Mouse (Mus musculus): Measurements from ENCODE around the gene Larp1b. TPM values are rescaled to one million over a fixed set of nuclear protein-coding genes. Genes with fewer than 3 reads are reported as not detected.

Larp1b gene
- polyA plus RNA-seq (2017; shearing (Covaris generic)), result 17.6 TPM

DNA sequence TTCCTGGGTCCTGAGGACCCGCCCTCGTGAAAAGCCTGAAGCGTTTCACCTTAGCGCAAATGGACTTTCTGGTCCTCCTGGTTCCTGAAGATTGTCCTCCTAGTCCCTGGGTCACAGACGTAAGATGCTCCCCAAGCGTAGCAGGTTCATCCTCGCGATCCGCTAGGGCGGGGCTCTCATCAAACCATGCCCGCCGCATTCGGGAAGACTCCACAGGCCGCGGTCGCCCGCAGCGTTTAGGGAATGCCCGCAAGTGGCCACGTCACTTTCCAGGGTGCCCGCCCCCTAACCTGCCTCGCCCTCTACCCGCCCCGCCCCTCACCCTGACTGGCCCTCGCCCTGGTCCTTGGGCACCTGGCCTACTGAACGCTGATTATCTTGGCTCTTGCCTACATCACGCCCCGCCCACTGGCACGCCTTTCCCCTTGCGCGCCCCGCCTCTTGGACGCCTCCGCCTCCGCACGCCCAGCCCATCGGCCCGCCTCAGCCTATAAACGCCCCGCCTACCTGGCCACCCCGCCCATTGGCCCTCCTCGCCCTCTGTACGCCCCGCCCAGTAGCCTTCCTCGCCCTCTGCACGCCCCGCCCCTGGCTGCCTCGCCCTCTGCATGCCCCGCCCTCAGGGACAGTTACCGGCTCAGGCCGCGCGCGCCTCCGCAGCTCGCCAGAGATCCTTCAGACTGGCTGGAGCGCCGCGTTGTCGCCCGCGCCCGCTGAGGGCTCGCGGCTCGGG, at the start of gene Larp1b:
Gene Larp1b (plus strand): TSS at position 659 of the 733 bp plus-strand sequence.

DNA sequence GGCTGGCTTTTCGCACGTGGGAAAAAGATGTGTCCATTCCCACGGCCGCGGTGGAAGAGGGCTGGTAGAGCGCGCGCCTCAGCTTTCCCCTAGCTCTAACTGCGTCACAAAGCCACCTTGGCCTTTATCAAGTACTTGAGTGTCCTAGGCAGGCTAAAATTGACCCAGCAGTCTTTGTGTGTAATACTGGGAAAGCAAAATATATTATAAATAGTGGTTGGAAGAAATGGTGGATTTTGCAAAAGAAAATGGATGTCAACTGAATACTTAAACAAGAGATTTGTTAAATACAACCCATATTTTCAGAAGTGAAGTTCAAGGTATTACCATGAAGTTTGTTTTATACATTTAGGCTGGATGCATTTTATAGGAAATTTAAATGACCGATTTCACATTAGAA, 47.2 kb upstream of the Larp1b start, which contains the start of gene 1700034I23Rik:
Gene 1700034I23Rik (minus strand): TSS at position 101 of the 400 bp plus-strand sequence.

DNA sequence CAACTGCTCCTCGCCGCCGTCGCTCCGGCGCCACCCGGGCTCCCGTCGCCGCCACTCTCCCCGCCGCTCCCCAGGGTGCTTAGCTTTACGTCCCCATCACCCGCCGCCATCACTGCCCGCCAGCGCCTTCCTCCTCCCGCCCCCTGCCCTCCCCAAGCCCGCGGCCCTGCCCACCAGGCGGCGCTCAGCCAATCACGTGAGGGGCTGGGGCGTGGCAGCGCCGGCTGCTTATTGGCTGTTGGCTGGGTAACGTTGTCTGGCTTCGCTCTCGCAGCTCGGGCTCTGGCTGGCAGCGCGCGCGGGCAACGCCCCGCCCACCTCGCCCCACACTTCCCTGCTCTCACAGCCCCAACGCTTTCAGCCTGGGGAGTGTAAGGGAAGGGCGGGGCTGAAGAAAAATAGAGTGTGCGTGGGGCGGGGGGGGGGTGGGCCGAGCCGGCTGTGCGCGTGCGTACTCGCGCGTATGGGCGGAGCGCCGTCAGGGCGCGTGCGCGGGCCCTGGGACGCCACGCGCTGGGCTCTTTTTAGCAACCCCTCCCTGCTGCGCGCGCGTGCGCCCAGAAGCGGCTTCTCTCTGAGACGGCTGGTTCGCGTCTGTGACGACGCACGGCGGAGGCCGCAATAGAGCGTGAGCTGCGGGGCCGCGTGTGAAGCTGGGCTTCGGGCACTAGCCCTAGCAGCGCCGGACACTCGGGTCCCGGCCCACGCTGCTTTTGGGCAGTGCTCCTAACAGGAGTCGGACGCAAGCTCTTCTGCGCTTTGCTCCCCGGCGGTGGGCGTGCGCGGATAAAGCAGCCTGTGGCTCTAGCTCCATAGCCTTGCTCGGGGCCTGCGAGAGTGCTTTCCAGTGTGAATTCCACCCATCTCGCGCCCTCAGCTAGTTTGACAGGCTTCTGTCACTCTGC, 133.5 kb downstream of the Larp1b start, which contains the start of gene Pgrmc2:
Gene Pgrmc2 (minus strand): TSS at position 162 of the 905 bp plus-strand sequence.

Other genes starting within 250 kb of the Larp1b start
- not detected for gene Slc25a31, start 241.0 kb upstream of the Larp1b start, polyA plus RNA-seq (2017; shearing (Covaris generic))
- gene Hspa4l, start 205.3 kb upstream of the Larp1b start, polyA plus RNA-seq (2017; shearing (Covaris generic)), result 31.4 TPM
- 10.9 TPM for gene Plk4, start 149.8 kb upstream of the Larp1b start, polyA plus RNA-seq (2017; shearing (Covaris generic))
- gene Mfsd8, start 102.9 kb upstream of the Larp1b start, polyA plus RNA-seq (2017; shearing (Covaris generic)), result 23.2 TPM
- gene Abhd18, start 102.9 kb upstream of the Larp1b start, polyA plus RNA-seq (2017; shearing (Covaris generic)), result 21.5 TPM
- 0.73 TPM for gene 1700034I23Rik, start 47.3 kb upstream of the Larp1b start, polyA plus RNA-seq (2017; shearing (Covaris generic))
- gene Pgrmc2, start 133.2 kb downstream of the Larp1b start, polyA plus RNA-seq (2017; shearing (Covaris generic)), result 3.2 TPM

All from CD4-positive, CD25-positive, alpha-beta regulatory T cell, adult 9 weeks (primary cell).